Mouse (Mus musculus) heart, adult 11 months (tissue): Measurements from ENCODE around the gene Matn1.

Source experiments
- DNase-seq: peaks from one replicate; pipeline ENCODE4 v3.0.0; 2022

Gene Matn1

DNA sequence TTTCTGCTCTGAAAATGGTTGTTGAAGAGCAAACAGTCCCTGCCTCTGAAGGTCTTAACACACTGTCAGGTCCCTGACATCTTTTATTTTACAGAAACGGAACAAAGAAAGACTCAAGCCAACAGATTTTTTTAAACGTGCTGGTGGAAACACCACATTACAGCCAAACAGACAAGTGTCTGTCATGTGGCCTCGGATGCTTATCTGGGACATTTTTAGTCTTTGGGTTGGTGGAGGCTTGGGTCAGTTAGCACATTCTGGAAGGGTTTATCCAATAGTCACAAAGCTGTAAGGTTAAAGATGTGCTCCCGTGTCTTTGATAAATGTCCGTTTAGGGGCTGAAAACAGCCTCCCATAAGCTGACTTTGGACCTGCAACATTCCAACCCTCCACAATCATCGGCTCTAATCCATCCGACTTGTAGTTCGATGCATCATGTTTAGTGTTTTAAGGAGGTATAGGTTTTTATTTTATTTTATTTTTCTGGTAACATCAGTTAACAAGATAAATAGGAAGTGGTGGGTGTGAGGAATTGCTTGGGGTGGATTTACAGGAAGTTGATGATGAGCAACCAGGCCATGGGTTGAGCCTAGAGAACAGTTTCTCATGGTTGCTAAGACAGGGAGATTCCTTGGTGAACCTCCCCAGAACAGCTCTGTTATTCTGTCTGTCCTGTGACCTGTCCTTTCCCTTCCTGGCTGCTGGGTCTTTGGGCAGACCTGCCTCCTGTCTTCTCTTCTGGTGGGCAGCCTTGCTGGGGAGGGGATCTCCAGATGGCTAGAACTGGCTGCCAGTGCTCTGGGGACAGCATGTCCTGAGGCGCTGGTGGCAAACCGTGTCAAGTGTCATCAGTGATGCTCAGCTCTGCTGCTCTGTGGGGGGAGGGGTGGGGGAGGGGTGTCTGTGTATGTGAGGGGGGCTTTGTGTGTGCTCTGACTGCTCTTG, 25.1 kb upstream of the Matn1 start:
- DNase-seq: no peak

- DNase-seq: no peak
Measured at GRCm38 (mm10) chr4:130919750-130920356, 24.3 kb upstream of the Matn1 start.

- DNase-seq: no peak
Measured at GRCm38 (mm10) chr4:130920951-130921693, 23.1 kb upstream of the Matn1 start.

GRCm38 (mm10) chr4:130921986-130922385, 22.2 kb upstream of the Matn1 start:
- DNase-seq: peak; percentile 92

GRCm38 (mm10) chr4:130926274-130926673, 17.9 kb upstream of the Matn1 start:
- DNase-seq: no peak

- DNase-seq: no peak
Measured at GRCm38 (mm10) chr4:130927821-130928220, 16.4 kb upstream of the Matn1 start.

- DNase-seq: no peak
Measured at GRCm38 (mm10) chr4:130942644-130943043, 1.5 kb upstream of the Matn1 start.

DNA sequence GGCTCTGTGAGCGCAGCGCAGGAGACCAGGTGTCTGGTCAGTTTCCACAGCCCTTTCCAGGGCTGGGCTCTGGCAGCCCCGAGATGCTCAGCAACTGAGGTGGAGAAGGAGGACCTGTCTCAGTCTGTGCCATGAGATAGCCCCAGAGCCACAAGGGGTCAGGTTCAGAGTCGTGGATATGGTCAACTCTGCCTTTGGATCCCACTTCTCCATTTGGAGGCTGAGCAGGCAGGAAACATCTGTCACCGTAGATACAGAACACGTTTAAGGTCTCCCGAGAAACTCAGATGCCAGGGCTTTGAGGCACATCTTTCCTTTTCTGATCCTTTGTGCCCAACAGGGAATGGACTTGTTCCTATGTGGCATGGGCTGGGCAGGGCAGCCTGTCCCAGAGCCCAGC, 594 bp downstream of the Matn1 start:
- DNase-seq: no peak

DNA sequence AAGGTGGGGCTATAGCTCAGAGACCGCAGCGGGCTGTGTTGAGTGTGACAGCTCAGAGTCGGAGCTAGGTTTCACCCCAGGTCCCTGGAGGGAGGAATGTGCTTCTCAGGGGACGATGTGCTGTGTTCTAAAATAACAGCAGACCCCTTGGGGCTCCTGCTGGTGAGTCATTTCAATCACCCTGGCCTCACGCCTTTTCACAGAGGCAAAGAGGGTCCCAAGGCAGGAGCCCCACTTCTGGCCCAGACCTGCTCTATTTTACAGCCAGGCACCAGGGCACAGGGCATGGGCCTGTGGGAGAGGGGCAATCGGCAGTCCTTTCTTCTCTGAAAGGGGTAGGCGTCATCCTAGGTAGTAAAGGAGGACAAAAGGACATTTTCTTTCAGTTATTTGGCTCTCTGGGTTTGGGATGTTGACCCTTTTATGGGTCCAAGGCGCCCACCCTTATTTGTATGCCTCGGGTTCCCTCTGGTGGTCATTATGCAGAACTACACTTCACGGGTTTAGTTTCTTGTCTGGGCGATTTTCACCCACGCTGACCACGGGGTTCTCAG, 3.0 kb downstream of the Matn1 start:
- DNase-seq: no peak

DNA sequence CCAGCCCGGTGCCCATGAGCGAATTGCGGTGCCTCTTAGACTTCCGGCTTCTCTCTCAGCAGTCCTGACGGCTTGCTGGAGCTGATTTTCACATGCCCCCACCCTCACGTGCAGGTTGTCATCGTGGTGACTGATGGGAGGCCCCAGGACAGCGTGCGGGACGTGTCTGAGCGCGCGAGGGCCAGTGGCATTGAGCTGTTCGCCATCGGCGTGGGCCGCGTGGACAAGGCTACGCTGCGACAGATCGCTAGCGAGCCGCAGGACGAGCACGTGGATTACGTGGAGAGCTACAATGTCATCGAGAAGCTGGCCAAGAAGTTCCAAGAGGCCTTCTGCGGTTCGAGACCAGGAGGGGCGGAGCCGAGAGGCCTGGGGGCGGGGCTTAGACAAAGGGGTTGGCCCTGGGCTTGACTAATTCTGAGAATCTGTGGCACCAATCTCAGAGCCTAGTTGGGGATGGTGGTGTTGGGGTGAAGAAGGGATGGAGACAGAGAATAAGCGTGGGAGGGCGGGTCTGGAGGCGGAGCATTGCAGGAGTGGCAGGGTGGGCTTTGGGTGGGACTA, 5.7 kb downstream of the Matn1 start:
- peak; percentile 87 for DNase-seq

DNA sequence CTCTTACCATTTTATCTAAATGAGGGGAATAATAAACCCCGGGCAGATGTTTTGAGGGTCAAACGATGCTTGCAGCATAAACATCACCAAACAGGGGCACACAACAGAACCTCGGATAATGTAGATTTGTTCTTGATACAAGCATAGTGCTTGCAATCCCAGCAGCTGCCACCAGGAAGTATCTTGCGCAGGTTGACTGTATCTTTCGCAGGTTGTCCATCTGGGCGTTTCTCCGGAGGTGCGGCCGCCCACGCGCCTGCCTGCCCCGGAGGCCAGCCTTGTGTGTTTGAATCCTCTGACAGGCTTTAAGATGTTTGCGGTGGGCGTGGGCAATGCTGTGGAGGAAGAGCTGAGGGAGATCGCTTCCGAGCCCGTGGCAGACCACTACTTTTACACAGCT, 8.3 kb downstream of the Matn1 start:
- peak; percentile 71 for DNase-seq

GRCm38 (mm10) chr4:130957156-130957555, 13.0 kb downstream of the Matn1 start:
- no peak for DNase-seq

DNA sequence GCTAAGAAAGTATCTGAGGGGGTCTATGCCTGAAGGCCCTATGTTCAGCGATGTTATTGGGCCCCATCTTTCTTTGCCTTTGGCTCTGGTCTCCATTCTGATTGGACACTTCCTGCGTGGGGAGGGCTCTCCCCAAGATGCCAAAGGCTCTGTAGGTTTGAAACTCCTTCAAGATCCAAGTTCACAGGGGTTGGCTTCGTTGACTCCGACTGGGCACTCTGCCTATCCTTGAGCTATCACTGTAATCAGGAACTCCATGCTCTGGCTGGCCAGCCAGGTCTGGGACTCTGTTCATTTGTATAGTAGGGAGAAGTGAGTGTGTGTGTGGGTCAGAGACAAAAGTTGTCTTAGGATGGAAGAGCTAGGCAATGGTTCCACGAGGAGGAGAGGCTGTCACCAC, 14.6 kb downstream of the Matn1 start:
- DNase-seq: peak; percentile 85

DNA sequence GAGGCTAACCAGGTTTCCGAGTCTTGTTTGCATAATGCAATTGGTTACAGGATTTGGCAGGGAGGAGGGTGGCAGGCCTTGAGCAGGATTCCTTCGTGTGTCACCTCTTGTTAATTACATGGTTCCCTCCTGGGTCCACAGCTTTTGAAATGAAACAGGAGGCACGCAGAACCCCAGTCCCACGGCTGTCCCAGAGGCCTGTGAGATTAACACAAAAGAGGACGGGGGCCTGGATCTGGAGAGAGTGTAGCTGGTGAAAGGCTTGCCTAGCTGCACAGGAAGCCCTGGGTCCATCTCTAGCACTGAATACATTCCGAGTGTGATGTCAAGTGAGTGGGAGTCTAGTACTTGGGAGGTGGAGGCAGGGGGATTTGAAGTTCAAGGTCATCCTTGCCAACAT, 15.5 kb downstream of the Matn1 start:
- DNase-seq: peak; percentile 85

DNA sequence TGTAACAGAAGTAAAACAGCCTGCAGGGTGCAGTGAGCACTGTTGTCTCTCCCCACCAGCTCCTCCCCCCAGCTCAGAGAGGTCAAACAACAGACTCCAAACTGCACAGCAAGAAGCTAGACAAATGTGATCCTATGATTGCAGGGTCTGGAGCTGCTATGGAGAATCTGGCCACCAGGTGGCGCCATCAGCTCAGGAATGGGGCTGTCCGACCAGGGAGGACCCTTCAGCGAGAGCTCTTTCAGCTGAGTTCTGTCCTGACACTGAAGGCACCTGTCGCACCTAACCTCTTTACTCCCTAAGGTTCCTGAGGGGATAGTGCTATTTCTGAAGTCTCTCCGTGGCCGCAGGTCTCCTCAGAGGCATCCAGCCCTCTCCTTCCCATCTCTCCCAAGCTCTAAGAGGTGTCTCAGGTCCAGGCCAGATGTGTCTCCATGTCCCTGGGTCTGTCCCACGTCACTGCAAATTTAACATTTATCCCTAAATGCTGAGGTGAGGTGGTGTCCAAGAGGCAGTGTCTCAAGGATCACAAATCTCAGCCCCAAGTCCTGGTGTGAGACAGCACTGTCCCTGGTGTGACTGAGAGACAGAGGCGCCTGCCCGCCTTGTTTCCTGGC, 16.0 kb downstream of the Matn1 start:
- DNase-seq: peak; percentile 95

- DNase-seq: no peak
Measured at GRCm38 (mm10) chr4:130971278-130971677, 27.1 kb downstream of the Matn1 start.

DNA sequence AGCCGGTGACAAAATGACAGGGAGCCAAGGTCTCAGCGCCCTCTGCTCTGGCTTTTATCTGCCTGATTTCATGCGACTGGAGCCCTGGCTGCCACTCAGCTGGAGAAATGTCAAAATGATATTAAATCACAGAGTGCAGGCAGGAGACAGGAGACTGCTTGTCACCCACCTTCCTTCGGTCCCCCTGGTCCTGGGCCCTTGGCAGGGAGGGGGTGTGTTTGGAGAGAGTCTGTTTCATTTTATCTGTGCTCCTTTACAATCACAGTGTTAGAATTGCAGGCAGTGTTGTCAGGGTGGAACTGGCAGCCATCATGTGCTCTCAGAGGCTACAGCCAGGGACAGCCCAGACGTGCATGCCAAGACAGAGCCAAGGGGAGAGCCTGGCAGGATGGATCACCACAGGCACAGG, 28.2 kb downstream of the Matn1 start:
- DNase-seq: peak; percentile 98

GRCm38 (mm10) chr4:130973332-130974263, 29.4 kb downstream of the Matn1 start:
- no peak for DNase-seq

DNA sequence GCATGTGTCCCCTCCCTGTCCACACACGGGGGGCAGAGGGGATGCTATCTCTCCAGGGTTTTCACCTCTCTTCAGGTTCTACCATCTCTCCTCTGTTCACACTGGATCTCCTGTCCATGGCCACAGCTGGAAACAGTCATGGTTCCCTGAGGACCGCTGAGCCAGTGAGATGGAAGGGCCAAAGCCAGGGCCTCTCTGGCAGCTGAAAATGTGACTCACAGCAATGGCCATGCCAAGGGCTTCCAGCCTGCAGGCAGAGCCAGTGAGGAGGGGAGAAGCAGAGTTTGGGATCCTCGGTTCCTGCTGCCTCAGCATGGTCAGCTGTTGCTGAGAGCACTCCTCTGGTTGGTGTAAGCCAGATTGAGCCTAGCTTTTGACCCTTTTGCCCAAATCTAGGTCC, 34.8 kb downstream of the Matn1 start:
- peak; percentile 95 for DNase-seq

- no peak for DNase-seq
Measured at GRCm38 (mm10) chr4:130984416-130985182, 40.4 kb downstream of the Matn1 start.
